Comparison of ENCODE assay signal across 16 mouse cellular contexts in genomic region chr2:106860856-106861679, GRCm38 (mm10).
DNase-seq lines count a peak whose midpoint lies in the region; ATAC-seq lines count a peak whose summit lies in the region.
"Had no signal": no experiment of that assay in that cellular context is flagged by ENCODE, and none has a peak within 500 bp of the region (broad histone marks: within the 10 kb centered on the region; RNA-seq: fewer than 3 reads in every experiment).

No protein-coding gene starts in this region.

- peaks cover 25% of the 10 kb centered on the region for H3K27me3 ChIP-seq in hindbrain, embryonic 10.5 days (ENCODE audit: insufficient read depth, poor library complexity, severe bottlenecking)
- no peaks in the 10 kb centered on the region for H3K27me3 ChIP-seq in hindbrain, embryonic 14.5 days (ENCODE audit: control insufficient read depth, insufficient read depth, low read length)
- H3K27me3 ChIP-seq in forebrain, embryonic 12.5 days, result no peaks in the 10 kb centered on the region
- H3K27me3 ChIP-seq in hindbrain, embryonic 16.5 days (replicated peaks; ENCODE audit: control insufficient read depth, insufficient read depth, low read length), result no peaks in the 10 kb centered on the region
- H3K27me3 ChIP-seq in midbrain, embryonic 16.5 days (ENCODE audit: control insufficient read depth, insufficient read depth, low read depth, low read length), result no peaks in the 10 kb centered on the region
- no peaks in the 10 kb centered on the region for H3K27me3 ChIP-seq in liver, embryonic 11.5 days (replicated peaks; ENCODE audit: control insufficient read depth, insufficient read depth, low read length)
- H3K27me3 ChIP-seq: limb, embryonic 12.5 days had no signal

- no peak for ATAC-seq in hindbrain, embryonic 14.5 days (ENCODE audit: low FRiP score)
- ATAC-seq in forebrain, embryonic 12.5 days (ENCODE audit: low FRiP score), result 0 out of 2 replicates have a peak, but pooled peaks have one; percentile 30
- peak; percentile 31 for ATAC-seq in hindbrain, embryonic 16.5 days
- ATAC-seq in midbrain, embryonic 16.5 days, result peak; percentile 60
- no peak for ATAC-seq in activated CD4-positive, CD25-positive, alpha-beta regulatory T cell, adult 4 months
- no peak for ATAC-seq in liver, embryonic 11.5 days (replicated peaks; ENCODE audit: low FRiP score)

- 61% methylated on average over 21 of the region's 21 CpGs for WGBS in hindbrain, embryonic 10.5 days
- WGBS in hindbrain, embryonic 14.5 days, result 44% methylated on average over 21 of the region's 21 CpGs
- WGBS in forebrain, embryonic 12.5 days, result 54% methylated on average over 21 of the region's 21 CpGs
- WGBS in hindbrain, embryonic 16.5 days, result 51% methylated on average over 21 of the region's 21 CpGs
- WGBS in midbrain, embryonic 16.5 days, result 40% methylated on average over 21 of the region's 21 CpGs
- WGBS in liver, embryonic 11.5 days, result 81% methylated on average over 21 of the region's 21 CpGs

- H3K4me3 ChIP-seq in hindbrain, embryonic 10.5 days, result no peak overlapping the region
- H3K4me3 ChIP-seq in hindbrain, embryonic 14.5 days (replicated peaks; ENCODE audit: low read length), result no peak overlapping the region
- no peak overlapping the region for H3K4me3 ChIP-seq in forebrain, embryonic 12.5 days (replicated peaks)
- H3K4me3 ChIP-seq in hindbrain, embryonic 16.5 days (ENCODE audit: low read length), result no peak overlapping the region
- no peak overlapping the region for H3K4me3 ChIP-seq in midbrain, embryonic 16.5 days (ENCODE audit: low read depth, low read length)
- H3K4me3 ChIP-seq in liver, embryonic 11.5 days (ENCODE audit: low read depth, low read length), result no peak overlapping the region
- H3K4me3 ChIP-seq: left cerebral cortex, adult 2 months; limb, embryonic 12.5 days had no signal

- H3K27ac ChIP-seq in hindbrain, embryonic 10.5 days, result peak overlapping the region; percentile 75
- no peak overlapping the region for H3K27ac ChIP-seq in hindbrain, embryonic 14.5 days
- no peak overlapping the region; the same call in 1 of the 2 replicates for H3K27ac ChIP-seq in forebrain, embryonic 12.5 days
- H3K27ac ChIP-seq in hindbrain, embryonic 16.5 days (ENCODE audit: low read depth, low read length), result peak overlapping the region; percentile 26; the same call in 1 of the 2 replicates
- H3K27ac ChIP-seq in midbrain, embryonic 16.5 days (ENCODE audit: low read length), result peak overlapping the region; percentile 18; the same call in 1 of the 2 replicates
- H3K27ac ChIP-seq in liver, embryonic 11.5 days (ENCODE audit: low read depth, low read length), result no peak overlapping the region
- H3K27ac ChIP-seq: kidney, postnatal 0 days; left cerebral cortex, adult 2 months; limb, embryonic 12.5 days; stomach, postnatal 0 days had no signal

- H3K4me2 ChIP-seq in hindbrain, embryonic 14.5 days (replicated peaks), result no peak overlapping the region
- H3K4me2 ChIP-seq in forebrain, embryonic 12.5 days, result no peak overlapping the region
- no peak overlapping the region for H3K4me2 ChIP-seq in hindbrain, embryonic 16.5 days (ENCODE audit: low read length)
- peak overlapping the region; percentile 0; the same call in 1 of the 2 replicates for H3K4me2 ChIP-seq in midbrain, embryonic 16.5 days (ENCODE audit: low read length)
- no peak overlapping the region for H3K4me2 ChIP-seq in liver, embryonic 11.5 days
- H3K4me2 ChIP-seq: limb, embryonic 12.5 days had no signal

- no peaks in the 10 kb centered on the region for H3K36me3 ChIP-seq in hindbrain, embryonic 10.5 days
- 0 out of 2 replicates have a peak, but pooled peaks cover 1% of the 10 kb centered on the region for H3K36me3 ChIP-seq in hindbrain, embryonic 14.5 days (replicated peaks; ENCODE audit: control insufficient read depth, insufficient read depth)
- peaks cover 4% of the 10 kb centered on the region; the same call in 1 of the 2 replicates for H3K36me3 ChIP-seq in forebrain, embryonic 12.5 days (replicated peaks)
- no peaks in the 10 kb centered on the region for H3K36me3 ChIP-seq in hindbrain, embryonic 16.5 days (ENCODE audit: control insufficient read depth, insufficient read depth, low read length)
- H3K36me3 ChIP-seq in midbrain, embryonic 16.5 days (ENCODE audit: control insufficient read depth, insufficient read depth, low read length), result no peaks in the 10 kb centered on the region
- H3K36me3 ChIP-seq in liver, embryonic 11.5 days (ENCODE audit: control insufficient read depth, insufficient read depth, low read length), result no peaks in the 10 kb centered on the region

- peaks cover 45% of the 10 kb centered on the region for H3K4me1 ChIP-seq in hindbrain, embryonic 10.5 days (replicated peaks)
- H3K4me1 ChIP-seq in hindbrain, embryonic 14.5 days (replicated peaks; ENCODE audit: control insufficient read depth, insufficient read depth, low read length), result peaks cover 27% of the 10 kb centered on the region
- H3K4me1 ChIP-seq in forebrain, embryonic 12.5 days, result peaks cover 37% of the 10 kb centered on the region
- H3K4me1 ChIP-seq in hindbrain, embryonic 16.5 days (ENCODE audit: control insufficient read depth, insufficient read depth, low read depth, low read length), result peaks cover 16% of the 10 kb centered on the region
- peaks cover 17% of the 10 kb centered on the region for H3K4me1 ChIP-seq in midbrain, embryonic 16.5 days (ENCODE audit: control insufficient read depth, insufficient read depth, low read length)
- peaks cover 3% of the 10 kb centered on the region; the same call in 1 of the 2 replicates for H3K4me1 ChIP-seq in liver, embryonic 11.5 days (replicated peaks; ENCODE audit: control insufficient read depth, insufficient read depth, low read length)

- H3K9me3 ChIP-seq in hindbrain, embryonic 10.5 days, result no peaks in the 10 kb centered on the region
- no peaks in the 10 kb centered on the region for H3K9me3 ChIP-seq in hindbrain, embryonic 14.5 days (ENCODE audit: control insufficient read depth, low read length)
- H3K9me3 ChIP-seq in forebrain, embryonic 12.5 days, result no peaks in the 10 kb centered on the region
- no peaks in the 10 kb centered on the region for H3K9me3 ChIP-seq in hindbrain, embryonic 16.5 days (ENCODE audit: control insufficient read depth, low read length)
- no peaks in the 10 kb centered on the region for H3K9me3 ChIP-seq in midbrain, embryonic 16.5 days (replicated peaks; ENCODE audit: control insufficient read depth, low read length, poor library complexity, severe bottlenecking)
- no peaks in the 10 kb centered on the region for H3K9me3 ChIP-seq in liver, embryonic 11.5 days (ENCODE audit: control insufficient read depth, low read length)
- H3K9me3 ChIP-seq: limb, embryonic 12.5 days had no signal

- DNase-seq in hindbrain, embryonic 10.5 days (ENCODE audit: low spot score), result no peak
- no peak for DNase-seq in hindbrain, embryonic 14.5 days (ENCODE audit: low spot score)
- no peak for DNase-seq in cerebellum, adult 9-10 months
- no peak for DNase-seq in liver, embryonic 11.5 days (ENCODE audit: low spot score)
- DNase-seq: cerebellum, adult 11-12 months; heart, postnatal 10 days; lung, postnatal 14 days; thymus, postnatal 4 days had no signal

- no peak overlapping the region for H3K9ac ChIP-seq in hindbrain, embryonic 14.5 days
- no peak overlapping the region for H3K9ac ChIP-seq in forebrain, embryonic 12.5 days
- H3K9ac ChIP-seq in hindbrain, embryonic 16.5 days (ENCODE audit: low read depth, low read length), result no peak overlapping the region
- no peak overlapping the region for H3K9ac ChIP-seq in midbrain, embryonic 16.5 days (ENCODE audit: low read depth, low read length)
- H3K9ac ChIP-seq in liver, embryonic 11.5 days (ENCODE audit: low read depth, low read length), result no peak overlapping the region
- H3K9ac ChIP-seq: limb, embryonic 12.5 days had no signal

Comparison
In these comparisons a context has a peak if more than half of its experiments do, and no peak if none do; other contexts are left out.
1. H3K27ac ChIP-seq: peak in hindbrain, embryonic 10.5 days (single experiment), hindbrain, embryonic 16.5 days (single experiment) and midbrain, embryonic 16.5 days (single experiment); none in hindbrain, embryonic 14.5 days (single experiment), forebrain, embryonic 12.5 days (single experiment) and liver, embryonic 11.5 days (single experiment).
2. ATAC-seq: peak in forebrain, embryonic 12.5 days (single experiment), hindbrain, embryonic 16.5 days (single experiment) and midbrain, embryonic 16.5 days (single experiment); none in hindbrain, embryonic 14.5 days (single experiment), activated CD4-positive, CD25-positive, alpha-beta regulatory T cell, adult 4 months (single experiment) and liver, embryonic 11.5 days (single experiment).